Mouse (Mus musculus) heart, embryonic 13.5 days (tissue): ENCODE measurements at regions not wholly inside any gene's neighbourhood (a gene's known extent, or its start where the extent isn't known, plus 50 kb on each side); places are given as distances from the start of the nearest gene placed in this dataset.
A peak's percentile ranks its signal among the peaks of the same experiment; 100 is the strongest.

Experiments
- ATAC-seq: fragments of 200-750 bp; cut with Nextera tagmentation; 2 replicates; pipeline ENCODE4 v1.8.0; 2017; ENCODE audit warnings: moderate TSS enrichment; ENCODE audit not compliant: insufficient number of reproducible peaks, low FRiP score, low TSS enrichment; ENCODE audit errors: extremely low read depth
- H3K27ac ChIP-seq: fragments of 300-500 bp; sonication (generic); replicated peaks from 2 replicates; pipeline ENCODE4 v1.5.1; 2015; ENCODE audit warnings: moderate library complexity, mild to moderate bottlenecking, inconsistent platforms
- H3K27me3 ChIP-seq: fragments of 300-500 bp; sonication (generic); replicated peaks from 2 replicates; pipeline ENCODE4 v1.6.1; 2015; ENCODE audit warnings: mild to moderate bottlenecking, inconsistent platforms
- H3K36me3 ChIP-seq: fragments of 300-500 bp; sonication (generic); 2 replicates; pipeline ENCODE4 v1.6.1; 2015; ENCODE audit warnings: mild to moderate bottlenecking, inconsistent platforms
- H3K4me1 ChIP-seq: fragments of 300-500 bp; sonication (generic); 2 replicates; pipeline ENCODE4 v1.6.1; 2015; ENCODE audit warnings: inconsistent platforms
- H3K4me2 ChIP-seq: fragments of 300-500 bp; sonication (generic); 2 replicates; pipeline ENCODE4 v1.6.1; 2015; ENCODE audit warnings: inconsistent platforms, mild to moderate bottlenecking, moderate library complexity
- H3K4me3 ChIP-seq: fragments of 300-500 bp; sonication (generic); 2 replicates; pipeline ENCODE4 v1.5.1; 2015; ENCODE audit warnings: moderate library complexity, mild to moderate bottlenecking, inconsistent platforms
- H3K9ac ChIP-seq: fragments of 300-500 bp; sonication (generic); 2 replicates; pipeline ENCODE4 v1.6.1; 2015; ENCODE audit warnings: inconsistent platforms, mild to moderate bottlenecking, moderate library complexity
- H3K9me3 ChIP-seq: fragments of 300-500 bp; sonication (generic); 2 replicates; pipeline ENCODE4 v1.6.1; 2016; ENCODE audit warnings: inconsistent platforms
- WGBS: fragments of 180-500 bp; shearing (Covaris S2); methylation state at CpG from one replicate; pipeline ENCODE4 v1.1.7; 2015; ENCODE audit warnings: mixed read lengths; 5-methylcytosine and 5-hydroxymethylcytosine counted together

DNA sequence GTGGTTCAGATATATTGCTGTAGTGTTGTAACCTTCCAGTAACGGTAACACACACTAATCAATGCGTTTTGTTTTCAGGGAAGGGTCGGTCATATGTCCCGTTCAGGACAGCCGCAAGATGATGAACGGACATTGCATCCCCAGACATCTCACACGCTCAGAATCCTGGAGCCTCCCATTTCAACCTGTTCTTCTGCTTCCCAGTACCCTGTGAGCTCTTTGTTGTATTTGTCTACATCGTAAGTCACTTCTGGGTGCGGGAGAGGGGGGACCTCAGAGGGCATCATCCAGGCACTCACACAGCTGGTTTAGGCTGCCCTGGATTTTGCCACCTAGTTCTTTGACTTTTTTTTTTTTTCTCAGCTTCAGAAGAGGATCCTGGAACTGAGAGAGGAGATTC lies 117.9 kb upstream of the Rtl1 start:
- H3K4me1 ChIP-seq = no peaks in the 10 kb centered on the region
- H3K27ac ChIP-seq = no peak overlapping the region
- H3K9ac ChIP-seq = no peak overlapping the region
- H3K27me3 ChIP-seq = no peaks in the 10 kb centered on the region
- no peak for ATAC-seq
- peaks cover 86% of the 10 kb centered on the region for H3K36me3 ChIP-seq
- H3K4me2 ChIP-seq = no peak overlapping the region
- 91% methylated on average over 9 of the region's 9 CpGs for WGBS
- no peak overlapping the region for H3K4me3 ChIP-seq
- H3K9me3 ChIP-seq = no peaks in the 10 kb centered on the region

DNA sequence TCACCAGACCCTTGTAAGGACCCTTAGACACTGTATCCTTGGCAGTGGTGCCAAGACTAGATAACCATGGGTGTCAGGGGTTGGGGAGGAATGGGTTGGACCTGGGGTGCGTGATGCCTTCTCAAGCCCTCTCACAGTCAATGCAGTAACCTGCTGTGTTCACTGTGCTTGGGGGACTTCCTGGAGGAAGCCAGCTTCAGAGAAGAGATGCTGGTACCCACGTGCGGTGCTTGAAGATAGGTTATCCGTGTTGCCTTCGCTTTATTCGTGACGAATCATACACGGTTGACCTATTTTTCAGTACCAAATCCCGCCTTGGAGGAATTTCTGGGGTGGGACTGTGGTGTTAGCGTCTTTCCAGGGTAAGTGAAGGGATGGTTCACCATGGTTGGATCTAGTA lies 138.1 kb upstream of the Rtl1 start:
- Histone ChIP-seq H3K36me3 (peaks cover 81% of the 10 kb centered on the region), H3K4me2 (no peak overlapping the region), H3K9me3 (no peaks in the 10 kb centered on the region), H3K27me3 (no peaks in the 10 kb centered on the region), H3K4me3 (no peak overlapping the region), H3K27ac (no peak overlapping the region), H3K9ac (no peak overlapping the region), H3K4me1 (no peaks in the 10 kb centered on the region)
- 91% methylated on average over 10 of the region's 10 CpGs for WGBS
- no peak for ATAC-seq

DNA sequence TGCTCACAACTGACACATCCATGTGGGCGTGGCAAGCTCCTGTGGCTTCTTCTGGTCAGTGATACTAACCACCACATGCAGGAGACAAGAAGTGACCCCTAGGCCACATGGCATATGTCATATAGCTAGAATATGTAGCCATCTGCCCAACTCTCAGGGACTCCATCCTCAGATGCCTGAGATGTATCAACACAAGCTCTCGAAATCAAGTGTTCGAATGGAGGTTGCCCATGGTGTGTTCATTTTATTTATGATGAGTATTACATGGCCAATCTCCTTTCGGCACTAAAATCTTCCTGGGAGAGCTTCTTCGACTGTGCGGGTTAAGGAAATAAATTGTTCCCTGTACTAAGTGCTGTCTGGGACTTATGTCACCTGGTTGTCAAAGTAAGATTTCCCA lies 138.8 kb upstream of the Rtl1 start:
- Histone ChIP-seq H3K4me3 (no peak overlapping the region), H3K9ac (no peak overlapping the region), H3K27me3 (no peaks in the 10 kb centered on the region), H3K9me3 (no peaks in the 10 kb centered on the region), H3K4me2 (no peak overlapping the region), H3K36me3 (peaks cover 81% of the 10 kb centered on the region), H3K27ac (no peak overlapping the region), H3K4me1 (no peaks in the 10 kb centered on the region)
- 83% methylated on average over 6 of the region's 6 CpGs for WGBS
- ATAC-seq = no peak

DNA sequence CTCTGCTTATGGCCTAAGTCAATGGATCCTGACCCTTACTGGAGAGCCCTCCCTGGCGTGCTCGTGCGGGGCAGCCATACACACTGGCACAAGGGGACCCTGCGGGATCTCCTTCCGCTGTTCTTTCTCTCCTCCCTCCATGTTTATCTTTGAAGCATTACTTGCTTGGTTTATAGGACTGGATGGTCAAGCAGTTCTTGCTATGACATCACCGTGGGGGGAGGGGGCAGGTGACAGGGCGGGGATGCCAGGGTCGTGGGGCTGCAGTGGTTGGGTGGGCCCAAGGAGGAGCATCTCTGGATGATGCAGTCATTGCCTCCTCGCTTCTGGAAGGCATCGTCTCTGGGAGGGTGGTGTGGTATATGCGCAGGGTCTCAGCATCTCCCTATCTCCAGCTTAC lies 142.4 kb upstream of the Rtl1 start:
- no peaks in the 10 kb centered on the region for H3K27me3 ChIP-seq
- ATAC-seq = no peak
- H3K4me1 ChIP-seq = peaks cover 15% of the 10 kb centered on the region
- no peak overlapping the region for H3K4me3 ChIP-seq
- 85% methylated on average over 11 of the region's 11 CpGs for WGBS
- H3K36me3 ChIP-seq = peaks cover 66% of the 10 kb centered on the region
- H3K4me2 ChIP-seq = no peak overlapping the region
- H3K27ac ChIP-seq = no peak overlapping the region
- H3K9me3 ChIP-seq = no peaks in the 10 kb centered on the region
- no peak overlapping the region for H3K9ac ChIP-seq

DNA sequence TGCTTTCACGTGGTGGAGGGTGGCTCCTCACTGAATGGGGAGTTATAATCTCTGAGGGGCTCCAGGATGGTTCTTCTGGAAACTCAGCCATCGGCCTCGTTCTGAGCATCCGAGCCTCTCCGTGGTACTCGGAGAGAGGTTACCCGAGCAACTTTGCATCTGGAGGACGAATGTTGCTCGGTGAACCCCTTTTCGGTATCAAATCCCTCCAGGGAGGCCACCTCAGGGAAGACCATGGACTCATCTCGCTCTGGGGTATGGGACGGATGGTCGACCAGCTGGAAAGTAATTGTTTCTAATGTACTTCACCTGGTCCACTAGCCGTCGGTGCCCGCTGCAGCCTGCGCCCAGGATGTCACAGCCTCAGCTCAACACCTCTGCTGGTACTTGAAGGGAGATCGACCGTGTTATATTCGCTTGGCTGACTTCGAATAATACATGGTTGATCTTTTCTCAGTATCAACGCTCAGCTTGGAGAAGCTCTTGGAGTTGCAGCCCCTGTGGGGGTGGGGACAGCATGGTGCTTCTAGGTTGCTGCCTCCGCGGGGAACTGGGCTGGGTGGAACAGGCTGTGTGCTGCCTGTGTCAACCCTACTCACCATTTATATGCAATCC lies 143.0 kb upstream of the Rtl1 start:
- 87% methylated on average over 24 of the region's 24 CpGs for WGBS

DNA sequence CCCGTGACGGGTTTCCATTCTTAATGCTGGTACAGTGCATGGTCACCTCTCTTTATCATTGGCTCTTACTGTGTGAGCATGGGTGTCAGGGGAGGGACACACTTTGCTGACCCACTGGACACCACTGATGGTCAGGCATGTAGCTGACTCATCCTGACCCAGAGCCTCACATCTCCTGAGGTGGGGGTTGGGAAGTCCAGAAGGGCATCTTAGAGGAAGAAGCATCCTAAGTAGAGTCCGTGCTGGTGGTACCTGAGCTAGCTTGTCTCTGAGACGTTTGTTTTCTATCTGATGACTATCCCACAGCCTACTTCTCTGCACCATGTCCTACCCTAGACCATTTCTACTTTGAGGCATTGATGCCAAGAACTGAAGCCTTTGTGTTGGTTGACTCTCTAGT lies 144.1 kb upstream of the Rtl1 start:
- no peak overlapping the region for H3K4me2 ChIP-seq
- peaks cover 52% of the 10 kb centered on the region for H3K36me3 ChIP-seq
- H3K4me3 ChIP-seq = no peak overlapping the region
- no peaks in the 10 kb centered on the region for H3K27me3 ChIP-seq
- 87% methylated on average over 4 of the region's 4 CpGs for WGBS
- H3K9ac ChIP-seq = no peak overlapping the region
- no peaks in the 10 kb centered on the region for H3K9me3 ChIP-seq
- peaks cover 17% of the 10 kb centered on the region for H3K4me1 ChIP-seq
- ATAC-seq = no peak
- no peak overlapping the region for H3K27ac ChIP-seq

More for the DNA sequence above, 143.0 kb upstream of the Rtl1 start:
- Histone ChIP-seq H3K4me3 (no peak overlapping the region), H3K9me3 (no peaks in the 10 kb centered on the region), H3K4me2 (no peak overlapping the region), H3K27ac (no peak overlapping the region), H3K27me3 (no peaks in the 10 kb centered on the region), H3K4me1 (peaks cover 15% of the 10 kb centered on the region), H3K36me3 (peaks cover 60% of the 10 kb centered on the region), H3K9ac (no peak overlapping the region)
- ATAC-seq = no peak

DNA sequence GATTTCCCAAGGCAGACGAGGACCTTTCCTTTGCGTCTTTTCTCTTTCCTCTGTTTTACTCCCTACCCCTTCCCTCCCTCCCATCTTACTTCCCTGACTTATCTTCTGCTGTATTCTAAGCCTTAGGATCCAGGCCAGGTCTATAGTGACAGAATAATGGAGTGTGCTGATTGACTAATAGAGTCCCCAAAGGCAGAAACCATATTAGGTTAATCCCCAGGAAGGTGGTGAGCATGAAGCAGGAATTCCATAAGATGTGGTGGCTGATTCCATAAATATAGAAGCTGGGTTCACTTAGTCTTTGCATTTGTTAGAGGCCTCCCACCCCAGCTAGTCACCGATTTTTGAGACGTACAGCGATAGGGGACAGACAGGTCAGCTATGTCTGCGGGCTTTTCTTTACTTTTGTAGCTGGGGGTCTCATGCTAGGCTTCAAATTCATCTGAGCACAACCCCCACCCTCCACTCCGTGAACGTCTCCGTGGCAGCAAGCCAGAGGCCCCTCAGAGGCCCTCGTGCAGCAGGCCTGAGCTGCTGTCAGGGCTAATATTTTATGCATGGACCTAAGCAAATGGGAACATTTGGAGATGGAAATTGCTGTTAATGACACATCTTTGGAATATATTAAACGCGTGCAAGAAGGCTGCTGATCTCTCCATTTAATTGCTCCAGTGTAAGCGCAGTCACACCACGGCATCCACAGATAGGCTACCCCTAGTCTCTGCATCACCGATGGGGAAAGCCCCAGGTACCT lies 145.8 kb upstream of the Rtl1 start:
- Histone ChIP-seq H3K4me3 (no peak overlapping the region), H3K27me3 (no peaks in the 10 kb centered on the region), H3K9ac (no peak overlapping the region), H3K4me1 (peaks cover 26% of the 10 kb centered on the region), H3K27ac (peak overlapping the region; percentile 12; the same call in 1 of the 2 replicates), H3K36me3 (peaks cover 35% of the 10 kb centered on the region), H3K4me2 (no peak overlapping the region), H3K9me3 (no peaks in the 10 kb centered on the region)
- no peak for ATAC-seq
- WGBS = 59% methylated on average over 15 of the region's 15 CpGs

DNA sequence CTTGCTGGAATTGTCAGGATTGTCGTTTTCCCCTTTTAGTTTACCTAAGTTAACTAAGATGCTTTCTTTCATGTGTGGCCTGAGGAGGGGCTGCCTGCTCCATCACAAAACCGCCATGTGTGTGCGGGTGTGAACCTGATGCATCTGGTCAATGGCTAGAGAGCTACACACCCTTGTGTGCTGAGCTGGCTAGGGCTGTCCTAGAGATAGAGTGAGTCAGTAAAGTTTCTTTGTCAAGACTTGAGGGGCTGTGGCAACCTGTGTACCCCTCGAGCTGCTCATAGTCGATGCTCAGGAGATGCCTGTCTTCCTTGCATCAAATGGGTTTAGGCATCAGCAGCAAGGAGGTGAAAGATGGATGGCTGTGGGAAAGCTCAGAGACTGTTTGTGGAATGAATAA lies 147.1 kb upstream of the Rtl1 start:
- 82% methylated on average over 5 of the region's 5 CpGs for WGBS

DNA sequence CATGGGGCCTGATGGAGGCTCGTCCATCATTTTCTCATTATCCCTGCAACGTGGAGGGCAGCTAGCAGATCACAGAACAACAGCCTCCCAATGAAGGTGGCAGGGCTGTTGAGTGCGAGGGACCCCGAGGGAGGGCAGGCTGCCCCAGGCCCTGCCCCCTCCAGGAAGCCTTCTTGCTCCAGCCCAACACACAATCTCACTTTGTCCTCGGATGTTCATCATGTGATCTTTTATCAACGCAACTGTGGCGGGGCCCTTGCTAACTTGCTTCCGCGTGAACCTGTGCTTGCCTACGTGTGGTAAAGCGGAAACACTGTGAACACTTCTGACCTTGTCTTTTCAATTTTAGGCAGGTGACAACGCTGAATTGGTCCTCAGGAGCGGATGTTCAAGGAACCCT lies 147.6 kb upstream of the Rtl1 start:
- no peaks in the 10 kb centered on the region for H3K9me3 ChIP-seq
- peaks cover 21% of the 10 kb centered on the region for H3K36me3 ChIP-seq
- no peaks in the 10 kb centered on the region for H3K27me3 ChIP-seq
- no peak overlapping the region for H3K4me2 ChIP-seq
- H3K9ac ChIP-seq = no peak overlapping the region
- no peak overlapping the region for H3K4me3 ChIP-seq
- H3K4me1 ChIP-seq = peaks cover 26% of the 10 kb centered on the region
- no peak for ATAC-seq
- 70% methylated on average over 13 of the region's 13 CpGs for WGBS
- no peak overlapping the region for H3K27ac ChIP-seq

More for the DNA sequence above, 147.1 kb upstream of the Rtl1 start:
- Histone ChIP-seq H3K36me3 (peaks cover 26% of the 10 kb centered on the region), H3K27ac (no peak overlapping the region), H3K4me2 (no peak overlapping the region), H3K4me3 (no peak overlapping the region), H3K9ac (no peak overlapping the region), H3K9me3 (no peaks in the 10 kb centered on the region), H3K4me1 (peaks cover 26% of the 10 kb centered on the region), H3K27me3 (no peaks in the 10 kb centered on the region)
- ATAC-seq = no peak

DNA sequence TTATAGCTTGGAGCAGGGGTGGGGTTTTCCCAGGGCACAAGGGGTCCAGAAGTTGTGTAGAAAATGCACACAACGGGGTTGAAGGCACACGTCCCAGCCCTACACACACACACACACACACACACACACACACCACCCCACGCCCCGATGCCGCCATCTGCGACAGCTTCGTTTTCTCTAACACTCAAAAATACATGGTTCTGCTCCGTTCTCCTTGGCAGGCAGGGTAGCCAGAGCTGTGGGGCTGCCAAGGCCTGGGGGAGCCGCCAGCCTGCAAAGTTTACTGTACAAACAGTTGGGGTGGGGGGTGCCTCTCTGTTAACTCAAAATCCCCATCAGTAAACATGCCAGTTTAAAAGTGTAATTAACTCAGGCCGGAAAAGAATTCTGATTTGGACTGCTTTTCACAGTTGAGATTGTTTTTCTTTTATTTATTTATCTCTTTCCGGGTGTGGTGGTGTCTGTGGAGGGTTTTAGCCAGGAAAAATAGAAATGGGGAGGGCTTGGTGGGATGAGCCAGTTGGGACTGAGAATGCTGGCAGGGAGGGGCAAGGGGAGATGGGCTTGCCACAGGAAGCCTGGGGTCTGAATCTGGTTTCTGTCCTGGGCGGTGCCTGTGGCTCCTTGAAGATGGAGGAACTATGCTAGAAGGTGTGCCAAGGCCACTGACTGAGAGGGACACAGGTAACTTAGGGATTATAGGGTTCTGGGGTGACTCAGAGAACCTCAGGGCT lies 148.4 kb upstream of the Rtl1 start:
- Histone ChIP-seq H3K9me3 (no peaks in the 10 kb centered on the region), H3K36me3 (peaks cover 13% of the 10 kb centered on the region), H3K4me1 (peaks cover 26% of the 10 kb centered on the region), H3K4me2 (no peak overlapping the region), H3K4me3 (no peak overlapping the region), H3K27ac (no peak overlapping the region), H3K9ac (no peak overlapping the region), H3K27me3 (no peaks in the 10 kb centered on the region)
- 66% methylated on average over 12 of the region's 12 CpGs for WGBS
- ATAC-seq = no peak

DNA sequence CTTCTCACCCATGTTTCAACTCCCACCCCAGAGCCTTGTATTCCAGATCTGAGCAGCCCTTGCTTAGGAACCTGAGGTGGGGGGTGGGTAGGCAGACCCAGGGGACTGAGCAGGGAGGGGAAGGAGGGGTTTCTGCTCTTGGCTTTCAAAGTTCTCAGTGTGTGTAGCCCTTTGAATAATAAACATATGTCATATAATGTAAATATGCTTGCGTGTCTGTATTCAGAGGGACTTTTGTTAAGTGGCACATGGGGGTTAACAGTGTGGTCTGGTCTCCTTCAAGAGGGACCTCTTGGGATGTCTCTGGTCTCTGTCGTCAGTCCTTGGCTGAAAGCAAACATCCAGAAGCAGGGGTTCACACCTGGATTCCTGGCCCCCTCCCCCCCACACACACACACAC lies 149.1 kb upstream of the Rtl1 start:
- Histone ChIP-seq H3K9ac (peak overlapping the region; percentile 63), H3K27me3 (no peaks in the 10 kb centered on the region), H3K4me2 (peak overlapping the region; percentile 67), H3K27ac (no peak overlapping the region), H3K36me3 (peaks cover 6% of the 10 kb centered on the region), H3K4me3 (peak overlapping the region; percentile 39), H3K4me1 (peaks cover 26% of the 10 kb centered on the region), H3K9me3 (no peaks in the 10 kb centered on the region)
- no peak for ATAC-seq
- 38% methylated on average over 2 of the region's 2 CpGs for WGBS
